Mouse (Mus musculus) T-cell, adult 2 months (primary cell): Measurements from ENCODE around the gene Pcsk4.
A peak's percentile ranks its signal among the peaks of the same experiment; 100 is the strongest.
"Not testable (repeated sequence)": the region's sequence is repeated elsewhere in the genome, so short reads cannot be mapped to it uniquely, and the experiment has no call there.

Experiments
- DNase-seq: peaks from one replicate; pipeline ENCODE4 v3.0.0; 2022; ENCODE audit warnings: low spot score

The Pcsk4 gene

DNA sequence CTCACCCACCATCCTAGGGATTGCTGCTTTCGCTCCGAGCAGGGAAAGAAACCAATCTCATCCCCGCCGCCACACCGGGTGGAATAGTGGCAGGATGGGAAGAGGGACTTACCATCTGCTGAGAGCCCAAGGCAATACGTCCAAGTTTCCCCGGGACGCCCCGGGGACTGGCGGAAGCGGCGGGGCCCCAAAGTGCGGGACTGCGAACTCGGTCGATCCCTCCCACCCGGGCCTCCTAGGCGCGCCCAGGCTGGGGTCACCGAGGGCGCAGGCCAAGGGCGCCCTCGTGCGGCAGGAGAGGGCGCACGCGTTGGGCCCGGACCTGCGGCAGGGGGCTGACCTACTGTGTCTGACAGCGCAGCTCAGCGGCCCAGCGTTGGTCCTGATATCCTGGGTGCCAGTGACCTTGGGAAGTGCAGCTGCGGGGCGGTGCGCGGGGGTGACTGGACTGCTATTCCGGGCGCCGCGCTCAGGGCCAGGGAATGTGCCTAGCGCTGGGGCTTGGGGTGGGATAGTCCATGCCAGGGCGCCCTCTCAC, 19.0 kb upstream of the Pcsk4 start, which contains the start of gene Adamtsl5:
Gene Adamtsl5 (minus strand): TSS at position 169 of the 538 bp plus-strand sequence.
- DNase-seq: peak; percentile 75

DNA sequence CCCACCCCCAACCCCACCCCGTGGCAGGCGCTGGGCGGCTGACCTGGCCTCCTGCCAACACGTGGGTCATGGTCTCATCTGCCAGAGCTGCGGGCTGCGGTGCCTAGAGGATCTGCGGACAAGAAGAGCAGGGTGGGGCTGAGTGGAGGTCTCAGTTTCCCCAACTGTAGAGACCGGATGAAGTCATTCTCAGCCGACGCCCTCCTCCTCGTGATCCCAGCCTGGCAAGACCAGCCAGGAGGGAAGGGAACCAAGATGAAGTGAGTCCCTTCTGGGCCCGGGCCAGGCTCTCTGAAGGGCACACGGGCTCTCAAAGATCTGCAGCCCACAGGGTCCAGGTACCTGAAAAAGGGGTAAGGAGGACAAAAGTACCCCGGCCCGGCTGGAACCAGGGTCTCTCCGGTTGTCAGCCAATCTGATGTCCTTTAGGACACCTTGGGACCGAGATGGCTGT, 18.2 kb upstream of the Pcsk4 start:
- DNase-seq: no peak

DNA sequence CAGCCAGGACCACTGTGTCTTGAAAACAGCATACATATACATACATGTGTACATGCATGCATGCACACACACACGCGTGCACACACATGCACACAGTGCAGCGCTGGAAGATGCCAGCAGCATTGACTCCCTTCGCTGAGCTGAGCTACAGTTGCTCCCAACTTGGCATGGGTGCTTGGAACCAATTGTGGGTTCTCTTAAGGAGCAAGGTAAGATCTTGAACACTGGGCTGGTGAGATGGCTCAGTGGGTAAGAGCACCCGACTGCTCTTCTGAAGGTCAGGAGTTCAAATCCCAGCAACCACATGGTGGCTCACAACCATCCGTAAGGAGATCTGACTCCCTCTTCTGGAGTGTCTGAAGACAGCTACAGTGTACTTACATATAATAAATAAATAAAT, 16.6 kb upstream of the Pcsk4 start:
- not testable (repeated sequence) for DNase-seq

DNA sequence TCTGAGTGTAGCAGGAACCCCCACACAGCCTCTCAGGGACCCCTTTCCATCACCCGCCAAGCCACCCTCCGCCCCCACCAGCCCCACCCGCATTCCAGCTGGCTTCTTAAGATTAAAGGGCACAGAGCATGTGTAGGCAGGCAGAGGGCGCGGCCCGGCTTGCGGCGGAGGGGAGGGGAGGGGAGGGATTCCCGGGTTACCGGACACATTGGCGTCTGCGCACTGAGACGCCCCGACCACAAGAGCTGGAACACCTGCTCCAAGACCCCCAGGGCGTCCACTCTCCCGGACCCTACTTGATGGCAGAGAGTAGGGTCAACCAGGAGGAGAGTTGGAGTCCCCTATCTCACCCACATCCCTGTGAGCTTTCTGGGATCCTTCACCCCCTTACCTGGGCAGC, 15.8 kb upstream of the Pcsk4 start:
- DNase-seq: no peak

DNA sequence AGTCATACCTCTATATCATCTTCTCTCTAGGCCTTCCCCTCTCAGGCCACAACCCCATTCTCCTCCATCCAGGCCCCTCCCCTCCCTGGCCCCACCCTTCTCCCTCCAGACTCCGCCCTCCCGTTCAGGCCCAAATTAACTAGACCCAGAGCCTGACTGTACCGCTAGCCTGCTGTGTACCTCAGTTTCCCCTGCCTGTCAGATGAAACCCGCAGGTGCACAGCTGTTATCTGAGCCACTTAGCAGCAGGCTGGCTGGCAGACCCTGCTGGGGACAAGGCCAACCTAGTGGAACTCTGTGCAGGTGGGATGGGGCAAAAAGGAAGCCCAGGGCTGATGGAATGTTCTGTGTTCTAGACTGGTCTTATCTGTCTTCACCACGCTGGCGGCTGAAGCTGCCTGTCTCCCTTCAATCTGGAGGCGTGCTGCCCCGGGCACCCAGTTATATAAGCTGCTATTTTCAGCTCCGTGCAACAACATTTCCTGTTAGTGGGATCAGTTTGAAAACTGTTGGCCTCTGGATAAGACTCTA, 14.9 kb upstream of the Pcsk4 start:
- no peak for DNase-seq

DNA sequence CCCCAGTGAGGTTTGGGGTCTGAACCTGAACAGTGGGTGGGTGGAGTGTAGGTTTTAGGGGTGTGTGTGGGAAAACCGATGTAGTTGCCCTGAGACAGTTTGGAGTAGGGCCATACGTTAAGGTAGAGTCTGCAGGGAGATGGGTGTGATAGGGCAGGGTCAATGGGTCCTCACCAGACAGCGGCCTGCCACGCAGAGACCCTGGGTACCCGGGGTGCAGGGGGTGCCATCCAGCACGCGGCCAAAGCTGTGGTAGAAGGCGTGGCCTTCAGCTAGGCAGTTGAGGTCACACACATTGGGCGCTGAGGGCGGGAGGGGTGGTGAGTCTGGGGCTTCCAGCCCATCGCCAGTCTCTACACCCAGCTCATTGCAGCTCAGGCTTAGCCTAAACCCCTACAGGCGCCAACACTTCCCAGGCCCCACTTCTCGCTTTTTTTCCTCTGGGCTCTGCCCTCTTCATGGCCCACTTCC, 14.2 kb upstream of the Pcsk4 start:
- no peak for DNase-seq

DNA sequence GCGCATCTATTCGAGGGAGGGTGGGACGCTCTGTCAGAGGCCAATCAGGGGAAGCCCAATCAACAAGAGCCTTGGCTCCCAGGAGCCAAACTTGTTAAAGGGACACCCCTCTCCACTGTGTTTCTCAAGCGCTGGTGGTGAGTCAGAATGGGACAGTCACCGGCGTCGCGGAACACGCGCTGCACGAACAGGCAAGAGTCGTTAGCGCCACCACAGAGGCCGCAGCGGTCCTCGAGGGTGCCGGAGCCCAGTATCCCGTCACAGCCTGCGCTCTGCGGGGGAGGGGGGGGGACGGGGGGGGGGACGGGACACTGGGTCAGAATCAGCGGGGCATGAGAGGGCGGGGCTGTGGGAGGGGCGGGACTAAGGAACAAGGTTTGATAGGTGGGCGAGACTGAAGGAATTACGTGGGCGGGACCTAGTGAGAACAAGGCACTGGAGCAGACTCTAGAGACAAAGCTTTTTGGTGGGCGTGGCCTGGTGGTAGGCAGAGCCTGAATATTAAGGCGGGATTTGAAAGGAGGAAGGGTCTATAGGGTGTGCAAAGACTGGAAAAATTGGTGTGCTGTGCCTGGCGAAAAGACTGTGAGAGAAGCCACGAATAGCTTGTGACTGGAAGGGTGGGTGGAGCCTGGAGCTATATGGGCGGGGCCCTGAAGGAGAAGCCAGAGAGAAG, 13.6 kb upstream of the Pcsk4 start:
- peak; percentile 61 for DNase-seq

DNA sequence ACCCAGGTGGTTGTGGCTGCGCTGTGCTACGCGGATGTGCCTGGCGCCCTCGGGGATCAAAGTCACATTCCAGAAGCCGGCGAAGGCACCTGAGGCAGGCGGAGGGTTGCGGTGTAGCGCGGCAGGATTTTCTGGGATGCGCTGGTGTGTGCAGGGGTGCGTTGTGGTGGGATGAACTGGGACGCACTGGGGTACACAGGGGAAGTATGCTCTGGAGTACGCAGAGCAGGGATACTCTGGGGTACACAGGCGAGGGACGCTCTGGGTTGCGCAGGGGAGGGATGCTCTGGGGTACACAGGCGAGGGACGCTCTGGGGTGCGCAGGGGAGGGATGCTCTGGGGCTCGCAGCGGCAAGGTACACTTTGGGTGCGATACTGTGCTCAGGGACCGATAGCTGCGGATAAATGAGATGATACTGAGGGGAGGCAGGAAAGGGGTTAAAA, 13.0 kb upstream of the Pcsk4 start:
- no peak for DNase-seq

DNA sequence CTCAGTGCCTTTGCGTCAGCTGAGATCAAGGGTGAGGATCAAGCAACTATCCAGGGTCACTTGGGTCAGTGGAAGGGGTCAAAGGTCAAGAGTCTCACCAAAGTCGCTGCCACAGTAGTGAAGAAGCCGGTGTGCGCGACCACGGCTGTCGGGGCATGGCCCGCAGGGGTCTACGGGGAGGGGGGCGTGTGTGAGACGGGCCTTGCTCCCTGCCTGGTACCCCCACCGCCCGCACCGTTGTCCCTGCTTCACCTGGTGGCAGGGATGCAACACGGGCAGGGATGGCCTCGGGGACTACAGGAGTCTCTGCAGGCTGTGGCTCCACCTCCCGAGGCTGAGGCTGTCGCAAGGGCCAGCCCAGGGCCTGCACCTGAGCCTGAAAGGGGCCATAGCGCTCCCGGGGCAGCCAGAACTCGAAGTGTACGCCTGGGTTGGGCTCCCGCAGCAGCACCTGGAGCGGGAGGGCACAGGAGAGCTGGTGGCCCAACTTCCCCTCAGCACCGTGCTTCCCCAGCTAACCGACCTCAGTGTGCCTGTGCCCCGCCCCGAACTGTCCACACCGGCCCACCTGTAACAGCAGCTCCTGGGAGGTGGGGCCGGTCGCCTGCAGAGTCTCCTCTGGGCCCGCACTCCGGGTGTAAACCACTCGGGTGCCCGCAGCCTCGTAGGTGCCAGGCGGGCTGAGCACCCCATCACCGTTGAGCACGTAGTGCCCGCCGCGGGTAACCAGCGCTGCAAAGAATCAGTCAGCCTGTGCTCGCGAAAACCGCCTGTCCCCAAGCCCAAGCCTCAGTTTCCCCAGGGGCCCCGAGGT, 12.4 kb upstream of the Pcsk4 start:
- DNase-seq: no peak

DNA sequence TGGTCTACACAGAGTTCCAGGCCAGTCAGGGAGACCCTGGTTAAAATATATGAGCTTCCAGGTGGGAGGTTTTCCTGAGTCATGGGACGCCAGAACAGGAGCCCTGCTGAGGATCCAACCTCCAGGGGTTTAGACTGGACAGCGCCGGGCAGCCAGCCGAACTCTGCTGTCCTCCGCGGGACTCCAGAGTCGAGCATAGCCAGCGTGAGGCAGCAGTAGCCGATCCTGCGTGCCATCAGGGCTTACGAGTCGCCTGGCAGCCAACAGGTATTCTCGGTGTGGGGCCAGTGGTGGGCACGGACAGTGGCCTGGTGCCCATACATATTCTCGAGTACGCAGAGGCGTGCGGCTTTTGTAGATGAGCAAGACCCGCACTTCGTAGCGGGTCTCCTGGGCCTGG, 11.7 kb upstream of the Pcsk4 start:
- no peak for DNase-seq

DNA sequence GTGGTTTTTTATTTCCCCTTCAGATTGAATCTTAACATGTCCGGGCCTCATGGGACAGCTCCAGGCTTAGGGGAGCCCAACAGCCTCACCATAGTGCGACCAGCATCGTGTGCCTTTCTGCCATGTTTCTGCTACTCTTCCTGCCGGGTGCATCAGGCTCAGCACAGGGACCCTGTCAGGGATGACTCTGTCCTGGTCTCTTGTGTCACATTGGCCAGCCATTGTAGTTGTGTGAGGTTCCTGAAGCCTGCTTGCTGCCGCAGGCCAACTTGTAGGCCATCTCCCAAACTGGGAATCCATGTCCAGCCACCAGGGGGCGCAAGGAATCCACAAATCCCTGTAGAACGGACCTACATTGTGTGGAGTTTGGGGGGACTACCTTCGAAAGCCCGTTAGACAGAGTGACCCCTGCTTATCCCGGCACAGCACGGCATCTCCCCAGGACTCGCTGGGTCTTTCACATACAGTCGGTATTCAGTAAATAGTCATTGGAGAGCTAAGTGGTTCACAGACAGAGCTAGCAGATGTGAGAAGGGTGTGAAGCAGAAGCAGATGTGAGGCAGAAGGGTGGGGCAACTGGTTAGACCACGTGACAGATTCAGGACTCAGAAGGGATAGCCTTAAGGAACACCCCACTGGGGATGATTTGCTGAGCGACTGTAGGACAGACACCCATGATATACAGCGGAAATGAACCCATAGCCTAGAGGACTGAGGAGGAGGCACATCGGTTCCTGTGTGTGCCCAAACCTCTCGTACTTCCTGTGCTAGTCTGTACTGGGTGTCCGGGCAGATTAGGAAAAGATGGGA, 10.8 kb upstream of the Pcsk4 start:
- peak; percentile 69 for DNase-seq

DNA sequence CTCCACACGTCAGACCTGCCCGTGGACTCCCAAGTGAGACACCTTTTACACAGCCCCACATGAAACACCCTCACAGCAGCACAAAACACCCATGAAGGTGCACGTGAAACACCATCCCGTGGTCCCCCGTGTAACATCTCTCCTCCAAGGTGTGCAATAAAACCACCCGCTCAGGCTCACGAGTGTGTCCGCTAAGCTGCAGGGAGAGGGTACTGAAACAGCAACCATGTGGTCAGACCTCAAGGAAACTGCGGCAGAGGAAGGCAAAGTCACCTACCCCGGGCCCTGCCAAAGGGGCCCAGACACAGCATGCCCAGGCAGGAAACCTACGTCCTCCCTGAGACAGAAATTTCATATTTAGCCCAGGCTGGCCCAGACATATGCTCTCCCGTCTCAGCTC, 7.0 kb upstream of the Pcsk4 start:
- no peak for DNase-seq

DNA sequence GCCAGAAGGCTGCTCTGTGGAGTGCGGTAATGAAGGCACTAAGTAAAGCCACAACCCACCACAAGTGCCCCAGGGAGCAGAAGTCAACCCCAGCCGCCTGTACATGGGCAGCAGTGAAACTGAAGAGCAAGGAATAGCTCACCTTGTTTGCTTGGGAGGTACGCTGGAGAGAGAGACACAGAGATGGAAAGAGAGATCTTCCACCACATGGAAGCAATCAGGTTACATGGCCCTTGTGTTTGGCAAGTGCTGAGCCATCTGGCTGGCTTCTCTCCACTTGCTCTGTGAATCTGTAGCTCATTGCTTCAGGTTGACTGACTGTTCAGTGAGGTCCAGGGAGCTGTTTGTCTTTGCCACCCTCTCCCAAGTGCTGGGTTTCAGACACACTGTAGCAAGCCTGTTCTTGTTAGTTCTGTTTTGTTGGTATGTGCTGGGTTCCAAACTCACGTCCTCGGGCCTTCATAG, 3.3 kb upstream of the Pcsk4 start:
- no peak for DNase-seq

DNA sequence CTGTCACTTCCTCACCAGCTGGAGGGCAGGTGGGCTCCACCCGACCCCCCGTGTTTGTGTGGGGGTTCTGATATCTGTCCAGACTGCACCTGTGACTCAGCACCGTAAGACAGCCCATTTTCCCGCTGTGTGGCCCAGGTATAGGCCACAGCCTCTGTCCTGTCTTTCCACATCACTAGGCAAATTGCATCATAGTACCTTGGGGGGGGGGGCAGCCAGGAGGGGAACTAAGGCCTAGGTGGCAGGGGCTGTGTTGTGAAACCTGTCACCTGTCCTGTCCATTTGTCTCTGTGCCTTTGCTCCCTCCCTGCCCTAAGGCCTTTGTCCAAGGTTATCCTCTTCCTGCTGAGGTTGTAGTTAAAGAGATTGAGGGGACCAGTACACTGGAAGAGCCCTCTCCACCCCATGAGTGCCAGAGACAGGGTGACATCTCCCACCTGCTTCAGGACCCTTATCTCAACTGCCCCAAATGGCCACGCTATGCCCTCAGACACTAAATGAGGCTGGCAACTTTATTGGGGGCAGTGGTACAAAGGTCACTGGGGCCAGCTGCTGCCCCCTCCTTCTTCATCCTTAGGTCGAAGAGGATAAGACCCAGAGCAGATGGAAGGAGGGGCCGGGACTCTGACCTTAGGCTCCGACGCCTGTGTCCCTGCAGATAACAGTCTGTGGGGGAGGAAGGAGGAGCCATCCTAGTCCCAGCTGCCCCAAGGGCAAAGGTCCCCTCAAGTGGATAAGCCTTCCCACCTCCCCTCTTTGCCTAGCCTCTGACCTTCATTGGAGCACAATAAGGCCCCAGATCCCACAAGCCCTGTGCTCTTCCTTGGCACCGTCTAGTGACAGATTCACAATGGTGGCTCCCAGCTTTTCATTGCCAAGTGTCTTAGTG, 2.6 kb upstream of the Pcsk4 start:
- DNase-seq: no peak

DNA sequence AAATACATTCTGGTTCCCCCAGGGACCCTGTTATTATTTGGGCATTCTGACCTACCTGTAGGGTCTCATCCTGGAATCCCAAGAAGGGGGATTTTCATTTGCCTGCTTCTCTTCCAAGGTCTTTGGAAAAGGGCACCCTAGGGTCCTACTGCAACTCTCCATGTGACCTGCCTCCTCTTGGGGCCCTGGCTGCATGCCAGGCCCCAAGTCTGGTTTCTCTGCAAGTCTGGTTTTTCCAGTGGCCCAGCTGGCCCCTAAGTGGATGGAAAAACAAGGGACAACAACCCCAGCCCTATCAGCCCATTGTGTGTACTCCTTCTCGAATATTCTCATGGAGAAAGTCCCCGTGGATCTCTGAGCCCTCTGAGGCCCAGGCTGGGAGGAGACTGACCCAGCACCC, 1.6 kb upstream of the Pcsk4 start:
- no peak for DNase-seq

DNA sequence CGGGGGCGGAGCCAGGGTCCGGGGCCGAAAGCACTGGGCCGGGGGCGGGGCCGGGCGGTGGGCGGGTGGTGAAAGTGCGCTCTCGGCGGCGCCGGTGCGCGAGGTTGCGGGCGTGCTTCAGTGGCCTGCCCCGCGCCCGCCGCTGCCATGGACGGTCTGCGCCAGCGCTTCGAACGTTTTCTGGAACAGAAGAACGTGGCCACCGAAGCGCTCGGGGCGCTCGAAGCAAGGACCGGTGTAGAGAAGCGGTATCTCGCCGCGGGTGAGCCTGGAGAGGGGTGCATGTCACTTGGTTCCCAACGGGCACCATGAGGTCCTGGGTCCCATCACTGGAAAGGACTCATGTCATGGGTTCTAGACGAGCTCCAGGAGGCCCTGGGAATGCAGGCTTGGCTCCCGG, 786 bp upstream of the Pcsk4 start:
- no peak for DNase-seq

DNA sequence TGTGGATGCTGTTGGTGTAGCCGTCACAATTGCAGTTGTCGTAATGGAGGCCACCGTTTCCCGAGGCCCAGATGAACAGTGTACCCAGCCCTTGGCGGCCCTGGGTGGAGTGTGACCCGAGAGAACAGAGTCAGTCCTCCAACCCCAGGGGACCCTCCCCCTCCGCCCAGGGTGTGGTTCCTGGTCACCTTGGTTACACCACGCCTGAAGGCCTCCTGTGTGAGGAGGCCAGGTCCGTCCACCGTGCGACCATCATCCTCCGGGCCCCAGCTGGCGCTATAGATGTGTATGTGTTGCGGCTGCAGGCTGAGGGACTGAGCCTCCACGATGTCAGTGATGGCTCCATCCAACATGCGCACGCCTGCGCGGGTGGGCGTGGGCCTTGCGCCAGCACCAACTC, 4.3 kb downstream of the Pcsk4 start:
- DNase-seq: no peak

DNA sequence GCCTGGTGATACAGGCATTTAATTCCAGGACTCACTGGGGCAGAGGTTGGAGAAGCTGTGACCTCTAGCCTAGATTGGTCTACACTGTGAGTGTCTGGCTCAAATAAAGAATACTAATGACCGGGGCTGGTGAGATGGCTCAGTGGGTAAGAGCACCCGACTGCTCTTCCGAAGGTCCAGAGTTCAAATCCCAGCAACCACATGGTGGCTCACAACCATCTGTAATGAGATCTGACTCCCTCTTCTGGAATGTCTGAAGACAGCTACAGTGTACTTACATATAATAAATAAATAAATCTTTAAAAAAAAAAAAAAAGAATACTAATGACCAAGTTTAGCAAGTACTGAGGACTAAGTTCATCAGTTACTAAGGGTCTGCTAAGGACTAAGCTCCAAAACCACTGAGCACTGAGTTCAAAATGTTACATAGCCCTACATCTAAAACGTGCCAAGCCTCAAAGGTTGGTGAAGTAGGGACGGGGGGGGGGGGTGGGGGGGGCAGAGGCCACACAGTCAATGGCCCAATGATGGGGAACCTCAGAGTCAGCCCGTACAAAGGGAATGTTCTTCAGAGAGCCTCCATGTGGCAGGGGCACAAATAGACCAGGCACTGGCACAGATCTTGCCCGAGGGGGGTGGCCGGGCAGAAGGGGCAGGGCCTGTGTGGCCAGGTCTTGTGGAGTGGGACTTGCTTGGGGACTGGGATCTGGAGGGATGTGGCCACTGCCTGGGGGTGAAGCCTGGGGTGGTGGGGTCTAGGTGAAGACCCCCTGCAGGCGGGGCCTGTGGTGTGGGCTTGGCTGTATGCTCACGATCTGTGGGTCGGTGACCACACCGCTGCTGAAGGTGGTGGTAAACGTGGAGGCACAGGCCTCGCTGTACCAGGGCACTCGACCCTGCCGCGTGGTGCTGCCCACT, 4.9 kb downstream of the Pcsk4 start:
- no peak for DNase-seq

DNA sequence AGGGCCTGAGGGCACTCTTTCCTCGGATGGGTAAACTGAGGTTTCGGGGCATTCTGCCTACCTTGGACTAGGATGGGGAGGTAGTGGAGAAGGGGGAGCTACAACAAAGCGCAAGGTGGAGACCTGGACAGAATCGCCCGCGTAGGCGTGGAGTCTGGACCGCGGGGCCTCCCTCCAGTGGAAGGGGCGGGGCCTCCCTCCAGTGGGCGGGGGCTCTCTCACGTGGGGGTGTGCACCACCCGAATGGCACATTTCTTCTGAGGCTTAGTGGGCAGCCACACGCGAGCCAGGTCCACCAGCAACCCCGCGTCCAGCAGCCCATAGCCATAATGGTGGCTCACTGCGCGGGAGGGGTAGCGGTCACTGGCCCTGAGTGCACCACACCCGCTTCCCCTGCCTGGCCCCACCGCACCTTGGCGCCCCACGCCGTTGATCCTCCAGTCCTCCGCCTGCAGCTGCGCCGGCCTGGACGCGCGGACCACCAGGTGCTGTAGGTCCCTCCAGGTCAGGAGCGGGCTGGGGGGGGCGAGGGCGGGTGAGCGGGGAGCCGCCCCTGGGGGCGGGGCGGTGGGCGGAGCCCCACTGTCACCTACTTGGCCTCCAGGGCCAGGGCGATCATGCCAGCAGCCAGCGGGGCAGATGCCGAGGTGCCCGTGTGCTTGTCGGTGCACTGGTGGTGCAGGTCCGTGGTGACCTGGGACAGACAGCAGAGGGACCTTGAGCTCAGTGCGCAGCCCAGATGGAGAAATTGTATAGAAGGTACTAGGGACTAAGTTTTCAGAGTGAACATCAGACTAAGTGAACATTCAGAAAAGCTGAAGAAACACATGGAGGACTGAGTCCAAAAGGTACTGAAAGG, 5.8 kb downstream of the Pcsk4 start:
- peak; percentile 52 for DNase-seq
